Mouse (Mus musculus): ENCODE results near the gene Atg2a.

- TF ChIP-seq CTCF (IDR thresholded peaks at IDR 0.05; ENCODE audit: low read depth), result no peak
- TF ChIP-seq EP300 (IDR thresholded peaks at IDR 0.05; ENCODE audit: low read depth), result no peak
Observed at GRCm38 (mm10) chr19:6285632-6286433, 44.4 kb downstream of the Atg2a start.

Data from heart, postnatal 0 days (tissue).